Mouse (Mus musculus) limb, embryonic 14.5 days (tissue): ENCODE data around the gene Gstp2. TPM values are rescaled to one million over a fixed set of nuclear protein-coding genes. Genes with fewer than 3 reads are reported as not detected.
"Not testable (repeated sequence)": the region's sequence is repeated elsewhere in the genome, so short reads cannot be mapped to it uniquely, and the experiment has no call there.

Experiments used
- ATAC-seq: fragments of 200-750 bp; cut with Nextera tagmentation; 2 replicates; pipeline ENCODE4 v1.8.0; 2017; ENCODE audit warnings: low read depth, moderate number of reproducible peaks, moderate TSS enrichment; ENCODE audit not compliant: low FRiP score
- DNase-seq: peaks from one replicate; pipeline ENCODE4 v3.0.0-alpha.2; 2015; ENCODE audit warnings: low spot score
- H3K27ac ChIP-seq: fragments of 300-500 bp; sonication (generic); replicated peaks from 2 replicates; pipeline ENCODE4 v1.5.1; 2014; ENCODE audit warnings: low read depth, mild to moderate bottlenecking, low read length, moderate library complexity, mixed read lengths
- H3K27me3 ChIP-seq: fragments of 300-500 bp; sonication (generic); 2 replicates; pipeline ENCODE4 v1.6.1; 2014; ENCODE audit warnings: low read length, mixed read lengths; ENCODE audit not compliant: control insufficient read depth, insufficient read depth
- H3K36me3 ChIP-seq: fragments of 300-500 bp; sonication (generic); 2 replicates; pipeline ENCODE4 v1.6.1; 2014; ENCODE audit warnings: mild to moderate bottlenecking, low read length, moderate library complexity, mixed read lengths; ENCODE audit not compliant: control insufficient read depth, insufficient read depth
- H3K4me1 ChIP-seq: fragments of 300-500 bp; sonication (generic); 2 replicates; pipeline ENCODE4 v1.6.1; 2014; ENCODE audit warnings: antibody characterized with exemption, low read length, mixed read lengths; ENCODE audit not compliant: control insufficient read depth, insufficient read depth
- H3K4me2 ChIP-seq: fragments of 300-500 bp; sonication (generic); replicated peaks from 2 replicates; pipeline ENCODE4 v1.6.1; 2014; ENCODE audit warnings: low read depth, mild to moderate bottlenecking, low read length, moderate library complexity; ENCODE audit not compliant: severe bottlenecking
- H3K4me3 ChIP-seq: fragments of 300-500 bp; sonication (generic); replicated peaks from 2 replicates; pipeline ENCODE4 v1.5.1; 2014; ENCODE audit warnings: low read length
- H3K9ac ChIP-seq: fragments of 300-500 bp; sonication (generic); 2 replicates; pipeline ENCODE4 v1.6.1; 2014; ENCODE audit warnings: mild to moderate bottlenecking, low read depth, low read length, moderate library complexity; ENCODE audit not compliant: severe bottlenecking
- H3K9me3 ChIP-seq: fragments of 300-500 bp; sonication (generic); 2 replicates; pipeline ENCODE4 v1.6.1; 2016; ENCODE audit warnings: low read length; ENCODE audit not compliant: control insufficient read depth
- POLR2A ChIP-seq: fragments of 200-500 bp; IDR thresholded peaks from 2 replicates; pipeline ENCODE4 v1.8.0; 2012; ENCODE audit warnings: inconsistent platforms, mild to moderate bottlenecking, moderate library complexity, borderline replicate concordance; ENCODE audit not compliant: insufficient read depth, insufficient read length; ENCODE audit errors: extremely low read depth
- WGBS: fragments of 180-500 bp; shearing (Covaris S2); extraction: QIAGEN DNeasy Blood & Tissue Kit; methylation state at CpG from one replicate; pipeline ENCODE4 v1.1.7; 2014; 5-methylcytosine and 5-hydroxymethylcytosine counted together
- polyA plus RNA-seq, 2 experiments: library from polyadenylated mRNA; depleted of rRNA in 1 of 2; stranded (reverse) in 1 of 2; unstranded in 1 of 2; fragments of >200 nt; fragmentation: Nextera tagmentation in 1 of 2; extraction: Ambion mirVana in 1 of 2; gene quantifications; 2 replicates each; pipeline versions ENCODE4 v1.2.1 to v1.2.3; 2012 to 2014

The Gstp2 gene
- polyA plus RNA-seq, 2 experiments: 1.7 to 10.8 TPM

DNA sequence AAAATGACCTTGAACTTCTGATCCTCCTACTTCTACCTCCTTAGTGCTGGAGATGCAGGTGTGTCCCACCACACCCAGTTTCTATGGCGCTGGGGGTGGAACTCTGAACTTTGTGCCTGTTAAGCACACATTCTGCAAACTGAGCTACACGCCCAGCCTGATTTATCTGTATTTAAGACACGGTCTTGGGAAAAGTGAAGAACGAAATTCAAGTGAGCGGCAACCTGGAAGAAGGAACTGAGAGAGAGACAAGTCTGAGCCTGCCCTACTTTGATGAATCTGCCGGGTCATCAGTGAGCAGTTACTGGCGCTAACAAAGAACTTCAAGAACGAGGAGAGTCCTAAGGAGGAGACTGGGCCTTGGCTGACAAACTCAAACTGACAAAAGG, 1.0 kb upstream of the Gstp2 start:
- H3K9ac ChIP-seq: no peak overlapping the region
- 0 out of 2 replicates have a peak, but pooled peaks cover 4% of the 10 kb centered on the region for H3K4me1 ChIP-seq
- no peak overlapping the region for H3K27ac ChIP-seq
- no peak for ATAC-seq
- H3K36me3 ChIP-seq: no peaks in the 10 kb centered on the region
- 76% methylated on average over 8 of the region's 8 CpGs for WGBS
- DNase-seq: no peak
- no peak overlapping the region for H3K4me2 ChIP-seq
- H3K4me3 ChIP-seq: no peak overlapping the region
- H3K27me3 ChIP-seq: no peaks in the 10 kb centered on the region
- TF ChIP-seq POLR2A: no peak
- no peaks in the 10 kb centered on the region for H3K9me3 ChIP-seq

DNA sequence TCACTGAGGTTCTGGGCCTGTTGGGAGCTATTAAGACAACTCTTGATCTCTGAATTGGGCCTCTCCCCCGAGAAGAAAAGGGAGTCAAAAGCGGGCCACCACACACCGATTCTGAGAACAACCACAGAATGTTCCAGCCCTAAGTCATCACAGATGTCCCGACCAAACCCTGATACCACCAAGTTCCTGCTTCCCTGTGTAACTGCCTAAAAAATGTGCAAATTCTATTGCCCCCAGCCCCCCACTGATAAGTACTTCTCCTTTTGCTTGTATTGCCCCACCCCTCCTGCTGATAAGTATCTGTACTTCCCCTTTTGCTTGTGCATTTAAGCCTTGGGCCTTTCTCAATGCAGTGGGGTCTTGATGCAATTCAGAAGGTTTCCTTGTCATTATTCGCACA, 1.7 kb downstream of the Gstp2 start:
- H3K4me3 ChIP-seq, H3K27ac ChIP-seq, H3K36me3 ChIP-seq, H3K9ac ChIP-seq, H3K4me1 ChIP-seq, H3K4me2 ChIP-seq, DNase-seq, ATAC-seq, H3K27me3 ChIP-seq, H3K9me3 ChIP-seq: not testable (repeated sequence)
- WGBS: 92% methylated on average over 5 of the region's 5 CpGs

GRCm38 (mm10) chr19:4042124-4042523, 3.7 kb downstream of the Gstp2 start:
- no peak overlapping the region for H3K9ac ChIP-seq
- H3K4me3 ChIP-seq: no peak overlapping the region
- H3K27ac ChIP-seq: no peak overlapping the region
- DNase-seq (no peak), ATAC-seq (no peak)
- peaks cover 4% of the 10 kb centered on the region; the same call in 1 of the 2 replicates for H3K4me1 ChIP-seq
- WGBS: 77% methylated on average over 14 of the region's 14 CpGs
- H3K4me2 ChIP-seq: no peak overlapping the region
- TF ChIP-seq POLR2A: no peak
- H3K36me3 ChIP-seq: no peaks in the 10 kb centered on the region
- no peaks in the 10 kb centered on the region for H3K9me3 ChIP-seq
- no peaks in the 10 kb centered on the region for H3K27me3 ChIP-seq

GRCm38 (mm10) chr19:4041500-4041899, 4.3 kb downstream of the Gstp2 start:
- 84% methylated on average over 3 of the region's 4 CpGs for WGBS
- H3K27me3 ChIP-seq: not testable (repeated sequence)

DNA sequence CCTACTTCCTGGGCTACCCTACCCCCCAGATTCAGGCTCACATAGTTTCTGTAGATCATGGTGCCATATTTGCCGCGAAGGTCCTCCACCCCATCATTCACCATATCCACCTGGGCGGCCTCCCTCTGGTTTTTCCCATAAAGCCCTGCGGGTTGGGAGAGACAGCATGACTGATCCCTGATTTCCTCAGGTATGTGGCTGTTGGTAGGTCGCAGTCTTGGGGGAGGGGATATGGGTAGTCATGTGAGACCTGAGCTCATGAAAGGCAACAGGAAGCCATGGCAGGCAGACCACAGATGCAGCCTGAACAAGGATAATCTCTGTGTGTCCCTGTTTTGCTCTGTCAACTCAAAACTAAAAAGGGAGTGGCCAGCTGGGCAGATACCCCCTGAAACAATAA, 4.9 kb downstream of the Gstp2 start:
- not testable (repeated sequence) for H3K9me3 ChIP-seq, DNase-seq, ATAC-seq, H3K9ac ChIP-seq, H3K4me3 ChIP-seq, H3K36me3 ChIP-seq, H3K27ac ChIP-seq, H3K4me2 ChIP-seq, H3K4me1 ChIP-seq, H3K27me3 ChIP-seq
- WGBS: 81% methylated on average over 5 of the region's 5 CpGs

More at GRCm38 (mm10) chr19:4041500-4041899, 4.3 kb downstream of the Gstp2 start:
- H3K4me3 ChIP-seq, ATAC-seq, DNase-seq, H3K27ac ChIP-seq, H3K9me3 ChIP-seq, H3K4me2 ChIP-seq, H3K4me1 ChIP-seq, H3K9ac ChIP-seq, H3K36me3 ChIP-seq: not testable (repeated sequence)

- peak; percentile 91 for DNase-seq
Observed at GRCm38 (mm10) chr19:4037788-4038232, 8.0 kb downstream of the Gstp2 start, which contains the start of gene Gstp1. TSS of gene Gstp1 (minus strand) at chr19:4037985.

GRCm38 (mm10) chr19:4037154-4037787, 8.6 kb downstream of the Gstp2 start:
- H3K9me3 ChIP-seq, H3K27me3 ChIP-seq, DNase-seq, H3K36me3 ChIP-seq, H3K4me1 ChIP-seq: not testable (repeated sequence)
- 24% methylated on average over 7 of the region's 8 CpGs for WGBS
- H3K9ac ChIP-seq: peak overlapping the region; percentile 81
- ATAC-seq: peak; percentile 20
- H3K4me2 ChIP-seq: peak overlapping the region; percentile 80
- H3K27ac ChIP-seq: peak overlapping the region; percentile 81
- peak overlapping the region; percentile 71 for H3K4me3 ChIP-seq

More at GRCm38 (mm10) chr19:4037788-4038232, 8.0 kb downstream of the Gstp2 start, which contains the start of gene Gstp1:
- peak; percentile 67; the same call in 1 of the 2 replicates for TF ChIP-seq POLR2A
- H3K27me3 ChIP-seq: no peaks in the 10 kb centered on the region
- H3K9ac ChIP-seq: peak within 1 kb of the TSS; percentile 81
- WGBS: 2% methylated on average over 17 of the region's 26 CpGs
- peak; percentile 91 for ATAC-seq
- H3K4me2 ChIP-seq: peak within 1 kb of the TSS; percentile 80
- H3K4me1 ChIP-seq: no peaks in the 10 kb centered on the region; the same call in 1 of the 2 replicates
- no peaks in the 10 kb centered on the region for H3K9me3 ChIP-seq
- H3K36me3 ChIP-seq: no peaks in the 10 kb centered on the region
- H3K4me3 ChIP-seq: peak within 1 kb of the TSS; percentile 71
- peak within 1 kb of the TSS; percentile 81 for H3K27ac ChIP-seq
